ENCODE assay signal across 9 mouse cellular contexts in the genomic region with DNA sequence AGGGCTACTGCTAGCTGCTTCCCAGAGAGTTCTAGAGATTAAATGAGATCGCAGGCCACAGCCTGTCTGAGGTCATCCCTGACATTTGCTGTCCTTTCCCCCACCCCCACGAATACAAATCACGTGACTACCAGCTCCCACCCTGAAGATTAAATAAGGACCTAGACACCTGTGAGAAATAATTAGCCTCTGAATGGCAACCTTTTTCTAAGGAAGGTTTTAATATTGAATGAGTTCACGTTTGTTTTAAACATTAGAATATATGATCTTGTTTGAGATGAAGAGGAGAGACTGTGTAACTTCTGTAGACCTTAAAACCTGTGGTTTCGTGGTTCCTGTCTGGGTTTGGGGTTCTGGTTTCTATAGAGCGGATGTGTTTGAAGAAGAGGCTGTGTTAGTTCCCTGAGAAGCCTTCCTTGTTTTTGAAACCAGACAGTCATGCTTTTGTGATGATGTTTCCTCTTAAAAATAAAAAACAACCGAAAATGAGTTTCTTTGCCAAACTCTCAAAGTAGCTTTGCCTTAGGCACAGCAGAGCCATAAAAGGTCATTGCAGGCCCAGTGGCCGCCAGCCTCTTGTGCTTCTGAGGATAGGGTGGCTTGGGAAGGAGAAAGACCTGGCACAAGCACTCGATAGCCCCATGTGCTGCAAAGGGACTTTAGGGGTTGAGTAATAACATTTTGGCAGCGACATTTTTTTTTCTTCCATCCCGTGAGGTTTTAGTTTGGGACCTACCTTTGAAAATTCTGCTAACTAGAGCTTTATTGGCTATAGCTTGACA.
DNase-seq lines count a peak whose midpoint lies in the region; ATAC-seq and TF ChIP-seq lines count a peak whose summit lies in the region.
"Had no signal": no experiment of that assay in that cellular context is flagged by ENCODE, and none has a peak within 500 bp of the region (broad histone marks: within the 10 kb centered on the region; RNA-seq: fewer than 3 reads in every experiment).

No protein-coding gene starts in this region.

- H3K9me3 ChIP-seq in hindbrain, postnatal 0 days (ENCODE audit: low read length): no peaks in the 10 kb centered on the region
- H3K9me3 ChIP-seq in liver, postnatal 0 days (ENCODE audit: low read length): no peaks in the 10 kb centered on the region
- H3K9me3 ChIP-seq: stomach, embryonic 15.5 days had no signal

- H3K4me1 ChIP-seq in bone marrow macrophage, adult 2 months (ENCODE audit: control insufficient read depth, insufficient read depth, low read length): peaks cover 13% of the 10 kb centered on the region
- peaks cover 38% of the 10 kb centered on the region for H3K4me1 ChIP-seq in hindbrain, postnatal 0 days (ENCODE audit: insufficient read depth, low read length)
- H3K4me1 ChIP-seq in liver, postnatal 0 days (ENCODE audit: insufficient read depth): 0 out of 2 replicates have a peak, but pooled peaks cover 2% of the 10 kb centered on the region

- TF ChIP-seq CTCF in bone marrow macrophage, adult 2 months (IDR thresholded peaks at IDR 0.05; ENCODE audit: low read depth, low read length): no peak
- TF ChIP-seq CTCF in hindbrain, postnatal 0 days (IDR thresholded peaks at IDR 0.05; ENCODE audit: low read depth): no peak
- TF ChIP-seq CTCF in liver, postnatal 0 days (IDR thresholded peaks at IDR 0.05; ENCODE audit: low read depth): no peak

- H3K36me3 ChIP-seq in hindbrain, postnatal 0 days (ENCODE audit: insufficient read depth, low read length): no peaks in the 10 kb centered on the region
- H3K36me3 ChIP-seq in liver, postnatal 0 days (replicated peaks; ENCODE audit: insufficient read depth, low read length): no peaks in the 10 kb centered on the region
- H3K36me3 ChIP-seq: stomach, embryonic 15.5 days had no signal

- 67% methylated on average over 11 of the region's 11 CpGs for WGBS in hindbrain, postnatal 0 days
- WGBS in liver, postnatal 0 days (ENCODE audit: insufficient replicate concordance): 38% methylated on average over 11 of the region's 11 CpGs

- H3K27ac ChIP-seq in bone marrow macrophage, adult 2 months (ENCODE audit: insufficient read depth, low read depth, low read length): no peak overlapping the region
- peak overlapping the region; percentile 54; the same call in 1 of the 2 replicates for H3K27ac ChIP-seq in hindbrain, postnatal 0 days
- no peak overlapping the region for H3K27ac ChIP-seq in liver, postnatal 0 days (ENCODE audit: low read depth)
- H3K27ac ChIP-seq: stomach, embryonic 15.5 days had no signal

- H3K27me3 ChIP-seq in hindbrain, postnatal 0 days (ENCODE audit: insufficient read depth, low read length): no peaks in the 10 kb centered on the region
- no peaks in the 10 kb centered on the region for H3K27me3 ChIP-seq in liver, postnatal 0 days (ENCODE audit: insufficient read depth, low read length)
- H3K27me3 ChIP-seq: stomach, embryonic 15.5 days had no signal

- peak overlapping the region; percentile 15; the same call in 1 of the 2 replicates for H3K4me3 ChIP-seq in bone marrow macrophage, adult 2 months (ENCODE audit: insufficient read depth, low read length)
- no peak overlapping the region for H3K4me3 ChIP-seq in hindbrain, postnatal 0 days (ENCODE audit: low read length)
- H3K4me3 ChIP-seq in liver, postnatal 0 days (ENCODE audit: low read depth, low read length): no peak overlapping the region
- H3K4me3 ChIP-seq: stomach, embryonic 15.5 days had no signal

- peak; percentile 42 for DNase-seq in gastrocnemius, postnatal 25 days
- DNase-seq in gastrocnemius, postnatal 10 days: no peak
- DNase-seq in 3134 (ENCODE audit: extremely low read depth, insufficient read length, low spot score): peak; percentile 83
- no peak for DNase-seq in hindbrain, postnatal 0 days (ENCODE audit: low spot score)
- DNase-seq in liver: no peak
- DNase-seq in liver, postnatal 0 days: no peak

- no peak for TF ChIP-seq EP300 in liver, postnatal 0 days (IDR thresholded peaks at IDR 0.05; ENCODE audit: low read depth)

- TF ChIP-seq POLR2A in bone marrow macrophage, adult 2 months (IDR thresholded peaks at IDR 0.05; ENCODE audit: borderline replicate concordance, low read depth, low read length): no peak

- H3K4me2 ChIP-seq in hindbrain, postnatal 0 days (ENCODE audit: low read depth, low read length): no peak overlapping the region
- H3K4me2 ChIP-seq in liver, postnatal 0 days (ENCODE audit: low read depth, low read length): no peak overlapping the region
- H3K4me2 ChIP-seq: stomach, embryonic 15.5 days had no signal

- ATAC-seq in hindbrain, postnatal 0 days: no peak
- no peak for ATAC-seq in liver, postnatal 0 days
- ATAC-seq in erythroblast, adult 5-6 weeks (replicated peaks; ENCODE audit: low FRiP score, poor library complexity, severe bottlenecking): no peak

- no peak overlapping the region for H3K9ac ChIP-seq in hindbrain, postnatal 0 days (replicated peaks; ENCODE audit: low read length)
- H3K9ac ChIP-seq in liver, postnatal 0 days (replicated peaks): no peak overlapping the region
- H3K9ac ChIP-seq: stomach, embryonic 15.5 days had no signal

Comparison
In these comparisons a context has a peak if more than half of its experiments do, and no peak if none do; other contexts are left out.
1. DNase-seq: peak in gastrocnemius, postnatal 25 days (single experiment) and 3134 (single experiment); none in gastrocnemius, postnatal 10 days (single experiment), hindbrain, postnatal 0 days (single experiment), liver (single experiment) and liver, postnatal 0 days (single experiment).